Mouse (Mus musculus) spleen, adult 2 months (tissue): ENCODE measurements around the gene Gpx8.
"Not testable (repeated sequence)": the region's sequence is repeated elsewhere in the genome, so short reads cannot be mapped to it uniquely, and the experiment has no call there.

Experiments
- CTCF ChIP-seq: fragments of 200-500 bp; IDR thresholded peaks from 2 replicates; pipeline ENCODE4 v1.5.1; 2011; ENCODE audit warnings: mild to moderate bottlenecking, inconsistent platforms; ENCODE audit not compliant: insufficient read depth, insufficient read length, insufficient replicate concordance; ENCODE audit errors: extremely low read depth
- POLR2A ChIP-seq: fragments of 200-500 bp; IDR thresholded peaks from 2 replicates; pipeline ENCODE4 v1.6.1; 2011; ENCODE audit warnings: low read depth, low read length, inconsistent platforms

DNA sequence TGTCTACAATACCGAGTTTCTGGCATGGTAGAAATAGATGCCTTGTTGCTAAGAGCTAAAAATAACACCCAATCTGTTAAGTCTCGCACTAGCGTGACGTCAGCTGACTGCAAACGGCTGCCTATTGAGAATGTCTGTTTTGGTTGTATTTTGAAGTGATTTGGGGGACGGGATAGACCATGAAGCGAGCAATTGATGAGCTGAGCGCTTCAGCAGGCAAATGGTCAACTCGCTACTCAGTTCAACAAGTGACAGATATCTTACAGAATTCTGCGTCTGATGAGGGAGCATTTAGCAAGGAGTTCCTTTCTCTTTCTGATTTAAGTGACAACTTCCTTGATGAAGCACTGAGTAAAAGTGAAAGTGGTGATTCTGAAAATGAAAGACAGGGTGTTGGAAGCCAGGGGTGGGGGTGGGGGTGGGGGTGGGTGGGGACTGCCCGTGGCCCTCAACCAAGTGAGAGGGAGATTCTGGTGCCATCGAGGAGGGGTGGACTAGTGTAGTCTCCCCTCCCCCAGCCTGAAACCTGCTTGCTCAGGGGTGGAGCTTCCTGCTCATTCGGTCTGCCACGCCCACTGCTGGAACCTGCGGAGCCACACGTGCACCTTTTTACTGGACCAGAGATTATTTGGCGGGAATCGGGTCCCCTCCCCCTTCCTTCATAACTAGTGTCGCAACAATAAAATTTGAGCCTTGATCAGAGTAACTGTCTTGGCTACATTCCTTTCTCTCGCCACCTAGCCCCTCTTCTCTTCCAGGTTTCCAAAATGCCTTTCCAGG lies 32.8 kb downstream of the Gpx8 start:
- not testable (repeated sequence) for TF ChIP-seq POLR2A, CTCF
